Mouse (Mus musculus) MEL-GATA-1-ER (cell line): Measurements from ENCODE around the gene Asb14.
"Not testable (repeated sequence)": the region's sequence is repeated elsewhere in the genome, so short reads cannot be mapped to it uniquely, and the experiment has no call there.

Source experiments
- DNase-seq: peaks from one replicate; pipeline ENCODE4 v3.0.0-alpha.2; 2012; ENCODE audit warnings: low read depth; ENCODE audit errors: extremely low read depth

The Asb14 gene

GRCm38 (mm10) chr14:26894392-26894791, at the start of gene Asb14:
TSS of gene Asb14 (plus strand) at chr14:26894557.
- DNase-seq: no peak

GRCm38 (mm10) chr14:26853053-26853452, 41.3 kb upstream of the Asb14 start:
- DNase-seq: no peak

- no peak for DNase-seq
Measured at GRCm38 (mm10) chr14:26854066-26854465, 40.3 kb upstream of the Asb14 start.

- DNase-seq: no peak
Measured at GRCm38 (mm10) chr14:26858364-26858763, 36.0 kb upstream of the Asb14 start.

- DNase-seq: no peak
Measured at GRCm38 (mm10) chr14:26859024-26859423, 35.3 kb upstream of the Asb14 start.

GRCm38 (mm10) chr14:26867356-26867755, 27.0 kb upstream of the Asb14 start:
- peak; percentile 18 for DNase-seq

GRCm38 (mm10) chr14:26868299-26868698, 26.1 kb upstream of the Asb14 start:
- DNase-seq: no peak

GRCm38 (mm10) chr14:26878756-26879155, 15.6 kb upstream of the Asb14 start:
- DNase-seq: no peak

- DNase-seq: no peak
Measured at GRCm38 (mm10) chr14:26879976-26880375, 14.4 kb upstream of the Asb14 start.

GRCm38 (mm10) chr14:26881700-26882099, 12.7 kb upstream of the Asb14 start:
- no peak for DNase-seq

GRCm38 (mm10) chr14:26887244-26887643, 7.1 kb upstream of the Asb14 start:
- DNase-seq: no peak

- no peak for DNase-seq
Measured at GRCm38 (mm10) chr14:26890777-26891176, 3.6 kb upstream of the Asb14 start.

GRCm38 (mm10) chr14:26899490-26899889, 5.1 kb downstream of the Asb14 start:
- DNase-seq: no peak

- no peak for DNase-seq
Measured at GRCm38 (mm10) chr14:26900893-26901292, 6.5 kb downstream of the Asb14 start.

- no peak for DNase-seq
Measured at GRCm38 (mm10) chr14:26907401-26907800, 13.0 kb downstream of the Asb14 start.

- DNase-seq: not testable (repeated sequence)
Measured at GRCm38 (mm10) chr14:26910461-26910860, 16.1 kb downstream of the Asb14 start.

- no peak for DNase-seq
Measured at GRCm38 (mm10) chr14:26911201-26911600, 16.8 kb downstream of the Asb14 start.

- DNase-seq: no peak
Measured at GRCm38 (mm10) chr14:26911826-26912225, 17.5 kb downstream of the Asb14 start.

GRCm38 (mm10) chr14:26913681-26914268, 19.4 kb downstream of the Asb14 start:
- no peak for DNase-seq

- no peak for DNase-seq
Measured at GRCm38 (mm10) chr14:26919310-26919709, 25.0 kb downstream of the Asb14 start.

- DNase-seq: no peak
Measured at GRCm38 (mm10) chr14:26923702-26924421, 29.5 kb downstream of the Asb14 start.

- DNase-seq: no peak
Measured at GRCm38 (mm10) chr14:26934891-26935290, 40.5 kb downstream of the Asb14 start.

GRCm38 (mm10) chr14:26935558-26935957, 41.2 kb downstream of the Asb14 start:
- DNase-seq: no peak
